Mouse (Mus musculus) thymus, postnatal 36 days (tissue): ENCODE measurements around the gene Tmem175.
"Not testable (repeated sequence)": the region's sequence is repeated elsewhere in the genome, so short reads cannot be mapped to it uniquely, and the experiment has no call there.

Source experiments
- DNase-seq, 2 experiments: peaks; one replicate each; pipeline ENCODE4 v3.0.0; 2022; ENCODE audit warnings: mixed read lengths in 2 of 2

The Tmem175 gene

DNA sequence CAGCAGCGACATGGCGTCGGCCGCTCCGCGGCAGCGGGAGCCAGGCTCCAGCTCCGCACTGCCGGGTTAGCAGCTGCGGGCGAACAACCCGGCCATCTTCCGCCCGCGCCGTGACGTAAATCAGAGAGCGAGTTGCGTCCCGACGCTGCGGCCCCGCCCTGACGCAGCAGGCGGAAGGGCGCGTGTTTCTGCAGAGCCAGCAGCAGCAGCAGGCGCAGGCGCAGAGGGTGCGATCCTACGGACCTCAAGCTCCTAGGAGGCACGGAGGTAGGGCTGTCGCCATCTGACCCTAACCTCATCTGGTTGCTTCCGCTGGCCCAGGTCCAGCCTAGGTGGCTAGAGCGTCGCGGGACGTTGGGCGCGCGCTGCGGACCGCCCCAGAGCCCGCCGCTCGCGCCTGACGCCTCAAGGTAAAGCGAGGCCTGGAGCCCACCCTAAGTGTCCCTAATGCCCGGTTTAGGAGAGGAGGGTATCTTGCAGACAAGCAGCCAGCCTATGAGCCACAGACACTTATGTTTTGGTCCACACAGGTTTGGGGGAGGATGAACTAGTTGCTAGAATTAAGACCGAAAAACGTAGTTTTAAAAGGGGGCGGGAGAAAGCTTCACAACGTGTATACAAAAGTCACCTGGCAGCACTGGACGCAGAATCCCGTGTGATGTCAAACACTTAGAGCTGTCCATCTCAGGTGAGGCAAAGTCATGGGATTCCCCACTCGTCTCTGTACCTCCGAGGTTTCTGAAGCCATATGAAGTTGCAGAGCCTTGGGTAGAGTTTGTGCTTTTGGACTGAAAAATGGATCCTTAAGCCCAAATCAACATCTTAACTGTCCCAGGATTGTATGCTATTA, at the start of gene Tmem175, which contains the start of gene Gak:
Tmem175 (plus strand) TSS at position 137 of the 850 bp plus-strand sequence.
Gak (minus strand) TSS at position 122 of the 850 bp plus-strand sequence.
- DNase-seq: peak; percentile 90 to 94

GRCm38 (mm10) chr5:108581361-108581891, 48.1 kb upstream of the Tmem175 start:
- DNase-seq: no peak

DNA sequence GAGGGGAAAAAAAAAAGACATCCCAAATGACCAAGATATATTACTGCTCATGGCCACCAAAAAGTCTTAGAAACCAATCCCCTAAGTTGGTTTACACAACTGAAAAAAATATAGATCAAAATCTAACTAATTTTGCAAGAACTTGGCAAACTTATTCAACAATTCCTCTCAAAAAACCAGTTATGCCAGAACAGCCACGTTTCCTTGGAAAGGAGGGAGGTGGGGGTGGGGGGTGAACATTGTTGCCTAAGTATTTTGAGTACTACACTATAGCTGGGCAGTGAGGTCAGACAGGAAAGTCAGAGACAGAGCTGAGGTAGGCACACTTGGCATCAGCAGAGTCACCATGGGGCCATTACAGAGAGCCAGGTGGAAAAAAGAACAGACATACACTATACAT, 29.6 kb upstream of the Tmem175 start:
- DNase-seq: no peak

GRCm38 (mm10) chr5:108602537-108602936, 27.0 kb upstream of the Tmem175 start:
- DNase-seq: no peak

DNA sequence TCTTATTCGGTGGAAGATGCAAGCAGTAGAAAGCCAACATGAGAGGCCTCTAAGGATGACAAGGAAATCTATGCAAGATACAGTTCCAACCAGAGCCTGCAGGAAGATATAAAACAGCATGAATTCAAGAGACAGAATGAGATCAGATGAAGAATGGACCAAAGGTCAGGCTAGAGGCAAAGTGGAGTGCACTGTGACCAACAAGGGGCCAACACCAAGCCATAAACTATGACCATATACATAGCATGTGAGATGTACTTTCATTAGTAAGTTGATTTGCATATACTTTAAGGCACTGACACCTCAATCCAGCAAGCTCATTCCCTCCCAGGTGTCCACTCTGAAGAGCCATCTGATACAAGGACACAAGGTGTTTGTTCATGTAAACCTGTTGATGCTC, 19.1 kb upstream of the Tmem175 start:
- DNase-seq: no peak

GRCm38 (mm10) chr5:108621870-108622269, 7.7 kb upstream of the Tmem175 start:
- no peak for DNase-seq

DNA sequence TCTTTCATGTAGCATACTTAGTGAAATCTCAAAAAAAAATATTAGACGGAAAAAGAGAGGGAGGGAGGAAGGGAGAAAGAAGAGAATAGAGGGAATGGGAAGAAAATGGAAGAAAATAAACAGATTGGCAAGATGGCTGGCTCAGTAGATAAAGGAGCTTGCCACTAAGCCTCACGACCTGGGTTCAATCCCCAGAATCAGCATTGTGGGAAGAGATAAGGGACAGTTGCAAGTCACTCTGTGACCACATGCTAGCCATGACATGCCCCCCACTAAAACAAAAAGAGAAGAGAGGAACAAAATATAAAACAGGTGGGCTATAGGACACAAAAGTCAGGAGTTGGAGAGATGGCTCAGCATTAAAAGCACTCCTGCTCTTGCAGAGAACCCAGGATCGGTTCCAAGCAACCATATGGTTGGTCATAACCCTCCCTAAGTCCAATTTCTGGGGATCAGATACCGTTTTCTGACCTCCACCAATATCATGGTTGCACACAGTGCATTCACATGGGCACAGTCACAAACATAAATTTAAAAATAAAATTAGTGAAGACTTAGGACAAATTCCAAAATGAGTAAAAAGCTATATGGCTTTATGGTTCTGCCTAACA, 3.4 kb upstream of the Tmem175 start:
- DNase-seq: no peak

DNA sequence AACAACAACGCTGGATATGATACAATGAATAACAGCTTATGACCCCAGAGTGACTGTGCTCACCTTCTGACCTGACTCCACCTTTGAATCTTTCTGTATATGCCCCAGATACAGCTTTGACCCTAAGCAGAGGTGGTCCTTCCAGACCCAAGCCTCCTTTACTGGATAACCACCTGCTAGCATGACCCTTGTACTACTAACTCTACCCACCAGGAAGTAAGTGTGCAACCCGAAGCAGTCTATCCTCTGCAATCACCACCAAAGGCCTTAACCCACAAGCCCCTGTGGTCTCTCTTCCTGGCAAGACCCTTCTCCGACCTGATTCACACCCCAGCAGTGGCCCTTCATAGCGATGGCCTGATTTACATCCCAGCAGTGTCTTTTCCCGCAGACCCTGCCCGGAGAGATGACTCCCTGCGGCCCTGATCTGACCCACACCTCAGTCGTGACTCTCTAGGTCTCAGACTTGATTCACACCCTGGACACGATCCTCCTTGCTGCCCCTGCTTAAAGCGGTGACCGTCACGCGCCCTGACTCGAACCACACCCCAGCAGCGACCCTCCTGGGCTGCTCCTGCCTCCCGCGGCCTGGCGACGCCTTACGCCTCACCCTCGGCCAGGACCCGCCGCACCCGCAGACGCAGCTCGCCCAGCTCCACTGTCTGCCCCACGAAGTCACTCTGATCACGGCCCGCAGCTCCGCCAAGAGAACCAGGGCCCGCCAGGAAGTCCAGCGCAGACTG, 508 bp upstream of the Tmem175 start:
- DNase-seq: peak in 1 of 2 experiments; percentile 27

DNA sequence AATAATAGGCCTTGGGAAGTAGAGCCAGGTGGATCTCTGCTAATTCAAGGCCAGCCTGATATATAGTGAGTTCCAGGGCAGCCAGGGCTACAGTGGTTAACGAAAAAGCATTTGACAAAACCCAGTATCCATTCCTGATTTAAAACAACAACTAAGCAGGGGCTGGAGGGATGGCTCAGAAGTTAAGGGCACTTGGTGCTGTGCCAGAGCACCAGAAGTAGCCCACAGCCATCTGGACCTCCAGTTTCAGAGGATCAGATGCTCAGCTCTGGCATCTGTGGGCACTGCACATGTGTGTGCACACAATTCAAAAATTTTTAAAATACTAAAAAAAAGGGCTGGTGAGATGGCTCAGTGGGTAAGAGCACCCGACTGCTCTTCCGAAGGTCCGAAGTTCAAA, 4.1 kb downstream of the Tmem175 start:
- DNase-seq: no peak

- DNase-seq: not testable (repeated sequence)
Measured at GRCm38 (mm10) chr5:108634088-108634487, 4.5 kb downstream of the Tmem175 start.

GRCm38 (mm10) chr5:108636172-108636571, 6.6 kb downstream of the Tmem175 start:
- DNase-seq: no peak

DNA sequence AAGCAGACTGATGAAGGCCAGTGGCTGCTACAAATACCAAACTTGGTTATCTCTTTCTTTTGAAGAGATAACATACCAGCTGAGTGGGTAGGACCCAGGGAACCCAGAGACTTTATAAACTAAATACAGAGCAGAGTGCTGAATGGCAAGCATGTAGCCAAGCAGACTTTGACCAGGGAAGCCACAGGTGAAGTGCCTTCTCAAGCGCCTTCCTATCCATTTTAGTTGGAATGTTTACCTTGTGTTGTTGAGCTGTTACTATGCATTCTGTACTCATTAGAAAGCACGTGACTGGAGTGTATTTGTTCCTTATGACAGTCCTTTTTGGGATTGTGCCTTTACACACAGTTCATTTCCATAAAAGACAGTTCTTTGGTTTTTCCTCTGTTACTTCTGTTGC, 14.1 kb downstream of the Tmem175 start:
- DNase-seq: no peak

DNA sequence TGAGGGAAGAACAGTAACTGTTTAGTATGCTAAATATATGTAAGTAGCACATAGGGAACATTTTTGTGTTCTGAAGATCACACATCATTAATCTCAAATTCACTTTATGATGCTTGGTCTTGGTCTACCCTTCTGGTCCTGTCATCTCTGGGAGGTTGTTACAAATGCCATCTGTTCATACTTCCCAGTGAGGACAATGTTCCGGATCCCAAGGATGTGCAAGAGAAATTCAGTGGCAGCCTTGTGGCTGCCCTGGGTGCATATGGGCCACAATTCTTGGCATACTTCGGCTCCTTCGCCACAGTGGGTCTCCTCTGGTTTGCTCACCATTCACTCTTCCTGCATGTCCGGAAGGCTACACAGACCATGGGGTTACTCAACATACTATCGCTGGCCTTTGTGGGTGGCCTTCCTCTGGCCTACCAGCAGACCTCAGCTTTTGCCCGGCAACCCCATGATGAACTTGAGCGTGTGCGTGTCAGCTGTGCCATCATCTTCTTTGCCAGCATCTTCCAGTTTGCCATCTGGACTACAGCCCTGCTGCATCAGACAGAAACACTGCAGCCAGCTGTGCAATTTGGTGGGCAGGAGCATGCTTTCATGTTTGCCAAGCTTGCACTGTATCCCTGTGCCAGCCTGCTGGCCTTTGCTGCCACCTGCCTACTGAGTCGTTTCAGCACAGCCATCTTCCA, 16.2 kb downstream of the Tmem175 start:
- no peak for DNase-seq

GRCm38 (mm10) chr5:108646343-108646660, 16.7 kb downstream of the Tmem175 start:
- no peak for DNase-seq

GRCm38 (mm10) chr5:108647311-108647710, 17.7 kb downstream of the Tmem175 start:
- no peak for DNase-seq

GRCm38 (mm10) chr5:108647820-108648465, 18.4 kb downstream of the Tmem175 start:
- no peak for DNase-seq

DNA sequence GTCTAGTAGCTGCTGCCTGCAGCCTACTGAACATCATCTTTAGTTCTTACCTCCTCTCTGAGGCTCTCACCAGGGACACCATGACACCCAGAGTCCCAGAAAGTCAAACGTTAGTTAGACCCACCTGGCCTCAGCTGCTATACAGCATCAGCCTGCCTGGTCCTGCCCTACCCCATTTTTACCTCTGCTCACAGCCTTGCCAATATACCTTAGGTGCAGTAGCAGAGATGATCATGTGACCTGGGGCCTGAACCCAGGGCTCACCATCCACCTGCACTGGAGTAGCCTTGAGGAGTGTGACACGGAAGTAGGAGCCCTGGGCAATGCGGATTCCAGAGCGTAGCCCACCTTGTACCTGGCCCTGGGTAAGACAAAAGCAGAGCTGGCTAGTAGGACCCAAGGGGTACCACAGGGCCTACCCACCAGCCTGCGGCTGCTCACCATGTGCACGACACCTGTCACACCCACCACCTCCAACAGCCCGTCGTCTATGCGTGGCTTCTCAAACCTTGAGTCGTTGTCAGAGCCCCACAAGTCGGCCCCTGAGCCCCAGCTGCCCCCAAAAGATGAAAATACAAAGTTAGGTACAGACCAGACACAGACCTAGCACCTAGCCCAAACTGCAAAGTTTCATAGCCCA, 19.5 kb downstream of the Tmem175 start:
- no peak for DNase-seq

- no peak for DNase-seq
Measured at GRCm38 (mm10) chr5:108650341-108650740, 20.8 kb downstream of the Tmem175 start.

DNA sequence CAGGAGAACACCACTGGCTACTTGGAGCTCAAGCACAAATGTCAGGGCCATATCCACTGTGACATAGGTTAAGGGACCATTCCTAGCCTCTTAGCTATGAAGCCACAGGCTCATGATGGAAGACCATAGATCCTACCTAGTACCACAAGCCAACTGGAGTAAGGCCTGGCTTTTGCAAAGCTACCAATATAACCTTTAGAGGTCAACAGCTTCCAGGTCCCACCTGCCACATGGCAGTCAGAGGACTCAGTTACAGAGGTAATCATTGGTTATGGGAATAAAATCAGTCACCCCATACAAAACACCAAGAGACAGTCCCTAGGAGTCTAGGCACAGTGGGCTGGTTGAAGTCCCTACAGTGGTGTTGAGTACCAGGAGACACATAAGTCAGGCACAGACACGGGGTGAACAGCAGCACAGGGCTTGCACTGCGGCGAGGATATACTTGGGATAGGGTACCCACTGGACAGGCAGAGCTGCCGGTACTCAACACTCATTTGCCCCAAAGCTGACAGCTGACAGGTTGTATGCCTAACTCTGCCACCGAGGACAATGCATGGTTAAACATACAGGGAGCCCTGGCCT, 21.7 kb downstream of the Tmem175 start:
- no peak for DNase-seq

GRCm38 (mm10) chr5:108651823-108652222, 22.3 kb downstream of the Tmem175 start:
- peak; percentile 42 to 48 for DNase-seq

- no peak for DNase-seq
Measured at GRCm38 (mm10) chr5:108653341-108653740, 23.8 kb downstream of the Tmem175 start.
